Mouse (Mus musculus) urinary bladder, adult 18-20 months (tissue): Measurements from ENCODE around the gene 9530003J23Rik.
A peak's percentile ranks its signal among the peaks of the same experiment; 100 is the strongest.
"Not testable (repeated sequence)": the region's sequence is repeated elsewhere in the genome, so short reads cannot be mapped to it uniquely, and the experiment has no call there.

ENCODE experiments used
- DNase-seq, 2 experiments: peaks; one replicate each; pipeline ENCODE4 v3.0.0; 2022; ENCODE audit warnings: low spot score in 2 of 2, mixed read lengths in 2 of 2

9530003J23Rik gene

DNA sequence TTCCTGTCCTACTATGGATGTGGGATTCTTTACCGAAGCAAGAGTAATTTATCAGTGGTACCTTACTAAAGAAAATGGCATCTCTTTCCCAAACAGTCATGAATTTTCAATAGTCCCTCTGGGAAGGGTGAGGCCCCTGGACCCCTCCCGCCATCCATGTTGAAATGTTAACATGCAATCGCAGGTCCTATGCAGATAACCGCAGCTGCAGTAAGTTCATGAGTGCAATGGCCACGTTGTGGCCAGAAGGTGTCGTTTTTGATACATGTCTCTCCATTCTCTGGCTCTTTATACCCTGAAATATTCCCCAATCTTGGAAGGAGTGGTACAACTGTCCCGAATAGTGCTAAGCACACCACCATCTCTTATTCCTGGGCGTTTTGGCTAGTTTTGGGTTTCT, 13.4 kb downstream of the 9530003J23Rik start:
- DNase-seq = no peak

DNA sequence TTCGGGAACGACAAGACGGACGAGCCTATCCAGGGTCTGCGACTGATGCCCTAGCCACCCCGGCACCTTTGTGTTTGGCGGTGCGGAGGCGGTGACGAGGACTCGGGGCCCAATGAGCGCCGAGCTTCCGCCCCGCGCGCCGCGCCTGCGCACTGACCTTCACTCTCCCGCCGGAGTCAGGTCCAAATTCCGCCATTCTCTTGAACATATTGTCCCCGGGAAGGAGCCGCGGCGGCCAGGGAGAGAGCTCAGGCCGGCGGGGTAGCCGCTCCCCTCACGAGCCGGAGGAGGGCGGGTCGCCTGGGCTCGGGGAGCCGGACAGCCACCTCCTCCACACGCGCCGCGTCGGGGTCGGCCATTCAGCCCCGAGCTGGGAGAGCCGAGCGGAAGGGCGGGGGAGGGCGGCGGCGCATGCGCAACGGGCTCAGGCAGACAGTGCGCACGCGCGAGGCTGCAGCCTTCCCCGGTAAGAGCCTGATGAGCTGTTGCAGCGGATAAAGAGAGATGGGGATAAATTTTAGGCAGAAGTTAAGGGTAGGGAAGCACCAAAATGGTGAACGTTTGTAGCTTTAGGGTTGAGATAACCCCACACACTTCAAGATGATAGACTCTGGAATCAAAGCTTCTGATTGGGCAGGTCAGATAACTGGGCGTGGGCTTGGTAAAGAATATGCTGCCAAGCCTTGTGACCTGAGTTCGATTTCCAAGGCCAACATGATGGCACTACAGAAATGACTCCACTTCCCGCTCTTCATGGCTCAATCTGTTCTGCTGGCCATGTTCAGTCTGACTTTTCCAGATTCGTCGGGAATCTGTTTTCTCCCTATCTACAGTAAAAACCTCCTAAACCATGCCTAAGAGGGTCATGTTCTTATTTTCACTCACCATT, 14.2 kb downstream of the 9530003J23Rik start, which contains the start of gene Yeats4:
Gene Yeats4 (minus strand): TSS at position 406 of the 889 bp plus-strand sequence.
- peak; percentile 90 to 99 for DNase-seq

GRCm38 (mm10) chr10:117223758-117224101, 14.8 kb downstream of the 9530003J23Rik start:
- DNase-seq = no peak

DNA sequence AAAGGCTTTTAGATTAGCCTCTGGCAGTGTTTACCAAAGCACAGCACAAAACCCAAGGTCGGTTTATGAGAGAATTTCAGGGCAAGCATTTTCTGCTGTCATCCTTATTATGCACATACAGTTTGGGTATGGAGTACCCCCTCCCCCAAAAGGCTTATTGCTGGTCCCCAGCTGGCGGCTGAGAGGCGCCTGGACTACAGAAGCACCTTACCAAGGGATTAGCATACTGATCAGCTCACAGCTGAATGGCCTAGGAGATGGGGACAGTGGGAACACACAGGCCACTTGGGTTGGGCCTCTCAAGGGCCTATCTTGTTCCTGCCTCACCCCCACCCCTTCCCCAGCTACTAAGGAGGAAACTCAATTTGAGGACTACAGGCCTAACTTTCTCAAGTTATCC, 15.7 kb downstream of the 9530003J23Rik start:
- DNase-seq = no peak

DNA sequence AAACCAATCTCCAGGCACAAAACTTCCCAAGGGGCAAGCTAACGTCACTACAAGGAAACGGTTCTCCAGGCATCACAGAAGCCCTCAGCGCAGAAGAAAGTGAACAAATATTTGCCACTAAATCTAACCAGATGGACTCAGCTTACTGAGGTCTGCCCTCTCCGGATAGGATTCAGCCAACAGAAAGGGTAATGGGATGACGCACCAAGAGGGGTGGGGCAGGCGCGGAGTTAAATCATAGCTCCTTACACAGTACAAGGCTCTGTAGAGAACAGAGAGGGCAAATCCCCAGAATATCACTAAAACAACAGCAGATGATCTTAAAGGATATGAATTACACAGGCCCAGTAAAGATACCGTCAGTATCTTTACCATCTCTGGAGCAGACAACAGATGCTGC, 20.2 kb downstream of the 9530003J23Rik start:
- no peak for DNase-seq

- DNase-seq = no peak
Measured at GRCm38 (mm10) chr10:117217246-117217840, 21.2 kb downstream of the 9530003J23Rik start.

DNA sequence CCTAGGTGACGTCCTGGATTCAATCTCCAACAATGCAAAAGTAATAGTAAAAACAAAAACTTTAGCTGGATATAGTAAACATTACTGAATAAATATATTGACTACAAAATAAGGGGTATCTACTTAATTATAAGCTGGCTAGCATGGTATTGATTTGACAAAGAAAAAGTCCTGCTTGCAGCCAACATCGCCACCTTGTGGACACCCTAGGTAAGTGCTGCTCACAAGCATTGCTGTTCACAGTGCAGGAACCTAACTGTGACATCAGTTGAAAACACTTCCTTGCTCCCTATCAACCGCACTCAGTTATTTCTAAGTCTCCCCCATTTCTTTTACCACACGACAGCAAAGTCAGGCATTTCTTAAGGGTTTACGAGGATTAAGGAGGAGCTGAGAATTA, 21.7 kb downstream of the 9530003J23Rik start:
- no peak for DNase-seq

DNA sequence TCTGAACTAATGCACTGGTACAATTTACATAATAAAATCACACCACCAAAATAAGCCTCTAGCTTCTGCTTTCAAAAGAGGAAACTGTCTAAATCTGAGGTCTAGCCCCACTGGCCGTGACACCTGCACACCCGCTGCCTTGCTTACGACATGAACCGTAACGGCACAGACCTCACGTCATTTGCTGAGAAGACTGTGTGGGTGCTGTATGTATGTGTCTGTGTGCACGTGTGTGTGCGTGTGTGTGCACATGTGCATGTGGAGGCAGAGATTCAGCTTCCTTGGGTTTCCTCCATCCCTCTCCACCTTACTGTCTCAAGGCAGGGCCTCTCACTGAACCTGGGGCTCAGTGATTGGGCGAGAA, 22.4 kb downstream of the 9530003J23Rik start:
- no peak for DNase-seq

DNA sequence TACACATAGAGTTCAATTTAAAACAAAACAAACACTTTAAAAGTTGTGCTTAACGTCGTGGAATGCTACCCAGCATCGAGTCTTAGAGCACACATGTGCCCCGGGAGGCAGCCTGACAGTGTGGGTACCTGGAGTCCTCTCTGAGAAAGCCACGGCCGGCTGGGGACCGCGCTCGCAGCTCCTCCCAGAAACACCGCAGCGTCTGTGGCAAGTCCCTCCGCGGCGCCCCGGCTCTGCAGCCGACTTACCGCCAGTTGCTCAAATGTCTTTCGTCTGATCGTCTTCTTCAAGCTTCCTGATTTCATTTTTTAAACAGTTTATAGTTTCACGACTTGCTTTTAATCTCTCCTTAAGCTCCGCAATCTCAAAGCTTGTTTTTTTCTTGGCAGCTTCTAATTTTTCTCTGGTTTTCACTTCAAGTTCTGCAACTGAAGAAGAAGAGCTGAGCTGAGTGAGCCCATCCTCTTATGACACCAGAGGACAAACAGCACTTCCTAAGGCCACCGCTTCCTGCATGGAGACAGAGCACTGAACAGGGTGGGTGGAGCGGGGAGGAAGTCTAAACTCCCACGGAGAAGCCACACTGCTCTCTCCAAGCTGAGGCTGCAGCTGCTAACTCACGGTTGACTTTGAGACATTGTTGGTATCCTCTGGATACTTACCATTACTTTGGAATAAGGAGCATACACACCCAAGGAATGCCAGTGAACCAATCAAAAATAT, 22.9 kb downstream of the 9530003J23Rik start:
- DNase-seq = no peak

DNA sequence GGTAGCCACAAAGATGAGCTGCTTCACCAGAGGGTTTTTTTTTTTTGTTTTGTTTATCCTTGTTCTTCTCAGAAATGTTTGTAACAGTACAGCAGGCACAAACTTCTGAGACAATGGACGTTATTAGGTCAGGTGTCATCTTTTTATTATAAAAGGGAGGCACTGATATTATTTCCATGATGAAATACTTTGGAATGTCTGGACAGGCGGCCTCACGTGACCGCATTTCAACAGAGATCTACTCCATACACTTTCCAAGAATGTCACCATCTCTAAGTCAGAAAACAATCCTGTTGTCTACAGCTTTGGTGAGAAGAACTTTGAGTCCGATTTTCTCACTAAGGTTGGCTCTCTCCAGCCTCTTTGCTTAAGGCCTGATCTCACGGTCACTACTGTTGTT, 27.5 kb downstream of the 9530003J23Rik start:
- no peak for DNase-seq

DNA sequence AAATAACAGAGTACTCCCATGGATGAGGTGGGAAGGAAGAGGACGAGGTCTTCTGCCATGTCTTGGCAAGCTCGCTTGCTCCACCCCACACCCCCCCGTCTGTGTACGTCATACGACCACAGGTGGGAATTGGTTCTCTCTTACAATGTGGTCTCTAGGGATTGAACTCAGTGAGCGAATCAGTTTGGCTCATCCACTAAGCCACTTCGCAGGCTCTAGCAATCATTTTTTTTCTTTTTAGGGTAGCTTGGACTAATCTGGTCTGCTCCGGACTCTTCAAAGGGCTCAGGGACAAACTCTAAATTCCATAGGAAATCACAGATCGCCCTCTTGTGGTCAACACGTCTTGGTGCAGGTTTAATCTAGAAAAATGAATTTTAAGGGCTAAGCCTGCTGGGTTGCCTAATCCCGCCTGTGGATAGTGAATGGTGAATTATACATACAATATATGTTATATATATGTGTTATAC, 29.0 kb downstream of the 9530003J23Rik start:
- no peak for DNase-seq

DNA sequence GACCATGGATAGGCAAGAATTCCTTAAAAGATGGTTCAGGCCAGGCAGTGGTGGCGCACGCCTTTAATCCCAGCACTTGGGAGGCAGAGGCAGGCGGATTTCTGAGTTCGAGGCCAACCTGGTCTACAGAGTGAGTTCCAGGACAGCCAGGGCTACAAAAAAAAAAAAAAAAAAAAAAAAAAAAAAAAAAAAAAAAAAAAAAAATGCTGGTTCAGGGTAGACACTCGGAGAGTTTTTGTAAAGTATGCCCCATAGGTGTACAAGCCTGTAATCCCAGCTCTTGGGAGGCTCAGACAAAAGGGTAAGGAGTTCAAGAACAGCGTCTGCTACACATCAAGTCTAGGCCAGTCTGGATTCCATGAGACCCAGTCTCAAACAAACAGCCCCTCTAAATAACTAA, 29.7 kb downstream of the 9530003J23Rik start:
- DNase-seq = not testable (repeated sequence)

- no peak for DNase-seq
Measured at GRCm38 (mm10) chr10:117208221-117208620, 30.3 kb downstream of the 9530003J23Rik start.

- DNase-seq = no peak
Measured at GRCm38 (mm10) chr10:117206070-117206469, 32.4 kb downstream of the 9530003J23Rik start.

- DNase-seq = no peak
Measured at GRCm38 (mm10) chr10:117203558-117203981, 34.9 kb downstream of the 9530003J23Rik start.

- DNase-seq = no peak
Measured at GRCm38 (mm10) chr10:117202981-117203557, 35.4 kb downstream of the 9530003J23Rik start.

GRCm38 (mm10) chr10:117199701-117200100, 38.8 kb downstream of the 9530003J23Rik start:
- DNase-seq = no peak

DNA sequence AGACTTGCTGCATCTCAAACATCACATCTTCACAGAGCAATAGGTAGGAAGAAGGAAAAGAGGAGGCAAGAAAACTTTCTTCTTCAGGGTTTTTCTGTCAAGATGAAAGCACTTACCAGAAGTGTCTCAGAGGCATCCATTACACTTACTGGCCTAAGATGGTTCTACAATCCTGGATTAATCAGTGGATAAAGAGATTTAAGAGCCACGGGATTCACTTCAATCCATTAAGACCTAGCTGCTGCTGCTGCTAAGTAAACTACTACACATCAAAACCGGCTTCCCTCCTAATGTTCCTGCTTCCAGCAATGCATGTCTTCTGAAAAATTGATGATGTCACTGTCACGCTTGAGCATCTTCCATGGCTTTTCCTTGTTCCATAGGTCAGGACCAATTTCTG, 41.8 kb downstream of the 9530003J23Rik start:
- no peak for DNase-seq

GRCm38 (mm10) chr10:117195748-117196147, 42.8 kb downstream of the 9530003J23Rik start:
- no peak for DNase-seq

DNA sequence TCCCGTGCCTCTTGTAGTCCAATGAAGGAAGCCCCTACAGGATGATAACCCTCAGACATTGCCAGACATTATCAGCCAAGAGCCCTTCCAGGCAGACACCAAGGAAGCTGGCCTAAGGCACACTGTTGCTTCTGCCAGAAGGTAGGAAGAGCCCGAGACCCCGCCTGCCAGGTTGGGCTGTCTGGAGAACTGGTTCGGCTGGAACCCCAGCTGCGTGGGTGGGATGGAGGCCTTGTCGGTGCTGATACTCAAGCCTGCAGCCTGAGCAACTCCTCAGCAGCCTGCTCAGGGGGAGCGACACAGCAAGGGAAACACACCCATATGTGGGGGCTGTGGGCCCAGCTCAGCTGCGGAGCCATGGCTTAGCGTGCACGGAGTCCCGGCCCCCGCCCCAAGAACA, 43.5 kb downstream of the 9530003J23Rik start:
- no peak for DNase-seq

GRCm38 (mm10) chr10:117193364-117193763, 45.1 kb downstream of the 9530003J23Rik start:
- DNase-seq = no peak
